Comparison of ENCODE assay signal across 21 mouse cellular contexts in the genomic region with DNA sequence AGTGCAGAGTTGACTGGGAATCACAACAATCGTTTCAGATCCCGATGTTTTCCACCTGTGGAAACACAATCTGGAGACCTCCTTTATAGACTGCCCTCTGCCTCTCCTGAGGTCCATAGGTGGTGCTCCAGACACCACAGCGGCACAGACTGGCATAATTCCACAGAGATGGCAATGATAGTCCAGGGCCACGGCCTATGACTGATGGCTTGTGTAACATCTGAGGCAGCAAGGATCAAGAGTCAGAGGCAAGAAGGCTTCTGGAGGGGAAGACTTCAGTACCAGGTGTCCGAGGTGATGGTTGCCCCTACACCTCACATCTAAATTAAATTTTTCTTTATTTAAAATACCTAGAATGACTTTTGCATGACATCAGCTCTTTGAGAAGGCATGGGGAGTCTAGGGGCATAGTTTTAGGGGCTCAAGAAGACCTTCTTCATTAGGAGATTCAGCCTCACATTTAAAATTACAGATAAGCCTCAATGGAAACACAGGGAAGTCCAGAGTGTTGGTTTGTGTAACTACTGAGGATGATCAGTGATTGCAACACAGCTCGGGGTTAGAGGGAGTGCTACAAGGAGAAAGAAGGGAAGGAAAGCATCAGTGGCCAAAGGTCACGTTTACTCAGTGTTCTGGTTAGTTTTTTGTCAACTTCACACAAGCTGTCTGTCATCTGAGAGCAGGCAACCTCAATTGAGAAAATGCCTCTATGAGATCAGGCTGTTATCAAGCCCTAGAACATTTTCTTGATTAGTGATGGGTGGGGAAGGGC.
DNase-seq lines count a peak whose midpoint lies in the region; ATAC-seq and TF ChIP-seq lines count a peak whose summit lies in the region.
"Had no signal": no experiment of that assay in that cellular context is flagged by ENCODE, and none has a peak within 500 bp of the region (broad histone marks: within the 10 kb centered on the region; RNA-seq: fewer than 3 reads in every experiment).

No protein-coding gene starts in this region.

- no peak overlapping the region for H3K4me2 ChIP-seq in liver, embryonic 14.5 days (ENCODE audit: low read depth)
- H3K4me2 ChIP-seq: forebrain, embryonic 12.5 days; liver, embryonic 13.5 days; midbrain, embryonic 13.5 days; neural tube, embryonic 13.5 days had no signal

- H3K9me3 ChIP-seq in liver, embryonic 14.5 days (ENCODE audit: control insufficient read depth, low read length), result no peaks in the 10 kb centered on the region
- H3K9me3 ChIP-seq: forebrain, embryonic 12.5 days; liver, embryonic 13.5 days; midbrain, embryonic 13.5 days; neural tube, embryonic 13.5 days had no signal

- no peak overlapping the region for H3K27ac ChIP-seq in liver, embryonic 14.5 days
- H3K27ac ChIP-seq: forebrain, embryonic 12.5 days; layer of hippocampus, adult 2 months; liver, embryonic 13.5 days; midbrain, embryonic 13.5 days; neural tube, embryonic 13.5 days had no signal

- H3K9ac ChIP-seq in liver, embryonic 14.5 days (replicated peaks), result no peak overlapping the region
- H3K9ac ChIP-seq: forebrain, embryonic 12.5 days; liver, embryonic 13.5 days; midbrain, embryonic 13.5 days; neural tube, embryonic 13.5 days had no signal

- H3K4me1 ChIP-seq in liver, embryonic 14.5 days (replicated peaks; ENCODE audit: control insufficient read depth in 2 of 2, insufficient read depth in 2 of 2, low read length in 1 of 2), result peaks cover 0 to 9% of the 10 kb centered on the region in 2 experiments; a peak in 2 of 4 replicates
- H3K4me1 ChIP-seq: forebrain, embryonic 12.5 days; midbrain, embryonic 13.5 days had no signal

- ATAC-seq in liver, embryonic 14.5 days (ENCODE audit: insufficient read depth), result 0 out of 2 replicates have a peak, but pooled peaks have one; percentile 28
- ATAC-seq: hindbrain, embryonic 16.5 days; midbrain, embryonic 13.5 days had no signal

- TF ChIP-seq CTCF in liver, embryonic 14.5 days (IDR thresholded peaks at IDR 0.05; ENCODE audit: low read depth), result no peak

- no peak overlapping the region for H3K4me3 ChIP-seq in liver, embryonic 14.5 days (ENCODE audit: insufficient read depth in 1 of 2, low read depth in 2 of 2, low read length in 2 of 2)
- H3K4me3 ChIP-seq: forebrain, embryonic 12.5 days; layer of hippocampus, adult 2 months; liver, embryonic 13.5 days; midbrain, embryonic 13.5 days; neural tube, embryonic 13.5 days had no signal

- peak; percentile 32 for DNase-seq in lung, postnatal 25 days (ENCODE audit: low spot score)
- no peak for DNase-seq in lung, postnatal 10 days
- peak; percentile 34 for DNase-seq in adipocyte (ENCODE audit: low spot score)
- no peak for DNase-seq in liver, embryonic 14.5 days (ENCODE audit: low read depth in 3 of 3, low spot score in 3 of 3)
- DNase-seq in yolk sac, embryonic 10.5 days (ENCODE audit: low spot score), result peak; percentile 79
- no peak for DNase-seq in right cerebral cortex, adult 2 months (ENCODE audit: low spot score in 2 of 2)
- no peak for DNase-seq in cerebellum, adult 9-11 months
- DNase-seq: adrenal gland, postnatal 36 days; cerebellum, adult 18-20 months; heart, adult 18-20 months; heart, postnatal 4 days; kidney, adult 2 months; kidney, postnatal 10 days; left cerebral cortex, postnatal 4 days; liver, embryonic 13.5 days; thymus, adult 18-20 months had no signal

- 60% methylated on average over 7 of the region's 7 CpGs for WGBS in liver, embryonic 14.5 days (ENCODE audit: insufficient replicate concordance)

- H3K36me3 ChIP-seq in liver, embryonic 14.5 days (replicated peaks; ENCODE audit: control insufficient read depth, insufficient read depth, low read depth), result no peaks in the 10 kb centered on the region
- H3K36me3 ChIP-seq: forebrain, embryonic 12.5 days; liver, embryonic 13.5 days; midbrain, embryonic 13.5 days; neural tube, embryonic 13.5 days had no signal

- no peak for TF ChIP-seq EP300 in liver, embryonic 14.5 days (IDR thresholded peaks at IDR 0.05; ENCODE audit: low read depth)

- H3K27me3 ChIP-seq in liver, embryonic 14.5 days (ENCODE audit: control insufficient read depth, insufficient read depth, low read length), result no peaks in the 10 kb centered on the region
- H3K27me3 ChIP-seq: forebrain, embryonic 12.5 days; liver, embryonic 13.5 days; midbrain, embryonic 13.5 days; neural tube, embryonic 13.5 days had no signal

Comparison
In these comparisons a context has a peak if more than half of its experiments do, and no peak if none do; other contexts are left out.
1. DNase-seq: peak in lung, postnatal 25 days (single experiment), adipocyte (single experiment) and yolk sac, embryonic 10.5 days (single experiment); none in lung, postnatal 10 days (single experiment), liver, embryonic 14.5 days (0 of 3), right cerebral cortex, adult 2 months (0 of 2) and cerebellum, adult 9-11 months (single experiment).